Mouse (Mus musculus) limb, embryonic 14.5 days (tissue): ENCODE data around the gene Ttll12. TPM values are rescaled to one million over a fixed set of nuclear protein-coding genes. Genes with fewer than 3 reads are reported as not detected.

ENCODE experiments used
- ATAC-seq: fragments of 200-750 bp; cut with Nextera tagmentation; 2 replicates; pipeline ENCODE4 v1.8.0; 2017; ENCODE audit warnings: low read depth, moderate number of reproducible peaks, moderate TSS enrichment; ENCODE audit not compliant: low FRiP score
- DNase-seq: peaks from one replicate; pipeline ENCODE4 v3.0.0-alpha.2; 2015; ENCODE audit warnings: low spot score
- H3K27ac ChIP-seq: fragments of 300-500 bp; sonication (generic); replicated peaks from 2 replicates; pipeline ENCODE4 v1.5.1; 2014; ENCODE audit warnings: low read depth, mild to moderate bottlenecking, low read length, moderate library complexity, mixed read lengths
- H3K27me3 ChIP-seq: fragments of 300-500 bp; sonication (generic); 2 replicates; pipeline ENCODE4 v1.6.1; 2014; ENCODE audit warnings: low read length, mixed read lengths; ENCODE audit not compliant: control insufficient read depth, insufficient read depth
- H3K36me3 ChIP-seq: fragments of 300-500 bp; sonication (generic); 2 replicates; pipeline ENCODE4 v1.6.1; 2014; ENCODE audit warnings: mild to moderate bottlenecking, low read length, moderate library complexity, mixed read lengths; ENCODE audit not compliant: control insufficient read depth, insufficient read depth
- H3K4me1 ChIP-seq: fragments of 300-500 bp; sonication (generic); 2 replicates; pipeline ENCODE4 v1.6.1; 2014; ENCODE audit warnings: antibody characterized with exemption, low read length, mixed read lengths; ENCODE audit not compliant: control insufficient read depth, insufficient read depth
- H3K4me2 ChIP-seq: fragments of 300-500 bp; sonication (generic); replicated peaks from 2 replicates; pipeline ENCODE4 v1.6.1; 2014; ENCODE audit warnings: low read depth, mild to moderate bottlenecking, low read length, moderate library complexity; ENCODE audit not compliant: severe bottlenecking
- H3K4me3 ChIP-seq: fragments of 300-500 bp; sonication (generic); replicated peaks from 2 replicates; pipeline ENCODE4 v1.5.1; 2014; ENCODE audit warnings: low read length
- H3K9ac ChIP-seq: fragments of 300-500 bp; sonication (generic); 2 replicates; pipeline ENCODE4 v1.6.1; 2014; ENCODE audit warnings: mild to moderate bottlenecking, low read depth, low read length, moderate library complexity; ENCODE audit not compliant: severe bottlenecking
- H3K9me3 ChIP-seq: fragments of 300-500 bp; sonication (generic); 2 replicates; pipeline ENCODE4 v1.6.1; 2016; ENCODE audit warnings: low read length; ENCODE audit not compliant: control insufficient read depth
- POLR2A ChIP-seq: fragments of 200-500 bp; IDR thresholded peaks from 2 replicates; pipeline ENCODE4 v1.8.0; 2012; ENCODE audit warnings: inconsistent platforms, mild to moderate bottlenecking, moderate library complexity, borderline replicate concordance; ENCODE audit not compliant: insufficient read depth, insufficient read length; ENCODE audit errors: extremely low read depth
- WGBS: fragments of 180-500 bp; shearing (Covaris S2); extraction: QIAGEN DNeasy Blood & Tissue Kit; methylation state at CpG from one replicate; pipeline ENCODE4 v1.1.7; 2014; 5-methylcytosine and 5-hydroxymethylcytosine counted together
- polyA plus RNA-seq, 2 experiments: library from polyadenylated mRNA; depleted of rRNA in 1 of 2; stranded (reverse) in 1 of 2; unstranded in 1 of 2; fragments of >200 nt; fragmentation: Nextera tagmentation in 1 of 2; extraction: Ambion mirVana in 1 of 2; gene quantifications; 2 replicates each; pipeline versions ENCODE4 v1.2.1 to v1.2.3; 2012 to 2014

The Ttll12 gene
- polyA plus RNA-seq, 2 experiments = 35.1 to 35.6 TPM

GRCm38 (mm10) chr15:83527747-83528146 is 67.2 kb downstream of the Ttll12 start:
- DNase-seq = no peak
- no peak overlapping the region for H3K4me3 ChIP-seq
- peaks cover 25% of the 10 kb centered on the region for H3K27me3 ChIP-seq
- no peaks in the 10 kb centered on the region for H3K9me3 ChIP-seq
- 55% methylated on average over 2 of the region's 2 CpGs for WGBS
- no peak for ATAC-seq
- no peak for TF ChIP-seq POLR2A
- H3K27ac ChIP-seq = no peak overlapping the region
- no peaks in the 10 kb centered on the region for H3K36me3 ChIP-seq
- H3K4me1 ChIP-seq = peaks cover 4% of the 10 kb centered on the region
- no peak overlapping the region for H3K9ac ChIP-seq
- no peak overlapping the region for H3K4me2 ChIP-seq

- ATAC-seq (peak; percentile 41; the same call in 1 of the 2 replicates), DNase-seq (no peak)
- H3K4me2 ChIP-seq = peak overlapping the region; percentile 91
- peaks cover 25% of the 10 kb centered on the region for H3K27me3 ChIP-seq
- TF ChIP-seq POLR2A = no peak
- no peak overlapping the region for H3K27ac ChIP-seq
- H3K9ac ChIP-seq = peak overlapping the region; percentile 60
- no peaks in the 10 kb centered on the region for H3K36me3 ChIP-seq
- no peaks in the 10 kb centered on the region for H3K9me3 ChIP-seq
- H3K4me1 ChIP-seq = peaks cover 4% of the 10 kb centered on the region
- H3K4me3 ChIP-seq = peak overlapping the region; percentile 47
- WGBS = 1% methylated on average over 22 of the region's 26 CpGs
Observed at GRCm38 (mm10) chr15:83527092-83527437, 67.9 kb downstream of the Ttll12 start.

DNA sequence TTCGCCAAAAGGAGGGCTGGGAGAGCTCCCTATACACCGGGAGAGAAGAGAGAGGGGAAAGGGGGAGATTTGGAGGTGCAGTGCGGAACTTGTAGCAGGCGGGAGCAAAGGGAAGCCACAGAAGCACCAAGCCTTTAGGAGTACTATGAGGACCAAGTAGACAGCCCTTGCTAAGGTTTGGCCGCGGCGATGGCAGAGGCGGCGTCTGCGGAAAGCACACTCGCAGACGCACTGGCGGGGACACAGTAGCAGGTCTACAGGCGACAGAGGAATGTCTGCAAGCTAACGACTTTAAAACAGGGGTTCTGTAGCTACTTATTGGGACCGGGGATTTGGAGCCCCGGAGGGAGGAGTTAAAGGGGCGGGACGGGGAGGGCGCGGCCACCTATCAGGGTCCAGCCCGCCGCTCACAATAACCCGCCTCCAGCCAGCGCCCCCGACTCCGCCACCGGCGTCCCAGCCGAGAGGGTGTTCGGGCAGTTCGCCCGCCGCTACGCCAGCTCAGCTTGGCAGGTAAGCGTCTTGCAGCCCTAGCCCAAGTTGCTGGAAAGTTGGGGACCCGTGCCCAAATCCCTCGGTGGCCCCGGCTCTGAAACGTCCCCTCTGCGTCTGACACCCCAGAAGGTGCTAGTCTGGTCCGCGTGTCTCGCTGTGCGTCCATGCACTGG is 68.4 kb downstream of the Ttll12 start, which contains the start of gene Bik:
TSS of gene Bik (plus strand) at position 439 of the 668 bp plus-strand sequence.
- Histone ChIP-seq H3K27me3 (peaks cover 25% of the 10 kb centered on the region), H3K27ac (no peak within 1 kb of the TSS), H3K9ac (peak within 1 kb of the TSS; percentile 60), H3K36me3 (no peaks in the 10 kb centered on the region), H3K9me3 (no peaks in the 10 kb centered on the region), H3K4me1 (peaks cover 4% of the 10 kb centered on the region), H3K4me2 (peak within 1 kb of the TSS; percentile 91), H3K4me3 (peak within 1 kb of the TSS; percentile 47)
- under 1% methylated on average over 44 of the region's 45 CpGs for whole genome bisulfite sequencing
- TF ChIP-seq POLR2A = no peak
- ATAC-seq (peak; percentile 76), DNase-seq (peak; percentile 52)

Other genes with a start within 250 kb of the Ttll12 start
- 51.4 and 66.6 TPM in 2 replicates for gene Arfgap3, start 244.9 kb downstream of the Ttll12 start, polyA plus RNA-seq (2012; rRNA removed)
- gene Arfgap3, start 244.9 kb downstream of the Ttll12 start, polyA plus RNA-seq (2014; fragmentation: Nextera tagmentation; extraction: Ambion mirVana) = 51.7 and 54.8 TPM in 2 replicates
- gene Pacsin2, start 130.6 kb downstream of the Ttll12 start, polyA plus RNA-seq (2012; rRNA removed) = 51.7 and 58.4 TPM in 2 replicates
- 41.6 and 43.3 TPM in 2 replicates for gene Pacsin2, start 130.6 kb downstream of the Ttll12 start, polyA plus RNA-seq (2014; fragmentation: Nextera tagmentation; extraction: Ambion mirVana)
- 13.0 and 14.1 TPM in 2 replicates for gene Ttll1, start 84.3 kb downstream of the Ttll12 start, polyA plus RNA-seq (2012; rRNA removed)
- gene Ttll1, start 84.3 kb downstream of the Ttll12 start, polyA plus RNA-seq (2014; fragmentation: Nextera tagmentation; extraction: Ambion mirVana) = 9.0 and 10.1 TPM in 2 replicates
- 4.2 and 5.7 TPM in 2 replicates for gene Bik, start 68.3 kb downstream of the Ttll12 start, polyA plus RNA-seq (2012; rRNA removed)
- 5.0 and 5.4 TPM in 2 replicates for gene Bik, start 68.3 kb downstream of the Ttll12 start, polyA plus RNA-seq (2014; fragmentation: Nextera tagmentation; extraction: Ambion mirVana)
- 29.4 and 41.6 TPM in 2 replicates for gene Tspo, start 31.6 kb downstream of the Ttll12 start, polyA plus RNA-seq (2012; rRNA removed)
- gene Tspo, start 31.6 kb downstream of the Ttll12 start, polyA plus RNA-seq (2014; fragmentation: Nextera tagmentation; extraction: Ambion mirVana) = 54.4 and 57.7 TPM in 2 replicates
- gene Mcat, start 31.4 kb downstream of the Ttll12 start, polyA plus RNA-seq (2012; rRNA removed) = 32.9 and 41.2 TPM in 2 replicates
- gene Mcat, start 31.4 kb downstream of the Ttll12 start, polyA plus RNA-seq (2014; fragmentation: Nextera tagmentation; extraction: Ambion mirVana) = 42.7 and 43.2 TPM in 2 replicates
- gene Scube1, start 129.9 kb upstream of the Ttll12 start, polyA plus RNA-seq (2012; rRNA removed) = 31.2 and 40.8 TPM in 2 replicates
- 13.9 and 15.9 TPM in 2 replicates for gene Scube1, start 129.9 kb upstream of the Ttll12 start, polyA plus RNA-seq (2014; fragmentation: Nextera tagmentation; extraction: Ambion mirVana)
- gene Mpped1, start 184.3 kb upstream of the Ttll12 start, polyA plus RNA-seq (2012; rRNA removed) = 8.6 and 11.8 TPM in 2 replicates
- gene Mpped1, start 184.3 kb upstream of the Ttll12 start, polyA plus RNA-seq (2014; fragmentation: Nextera tagmentation; extraction: Ambion mirVana) = 9.2 and 9.7 TPM in 2 replicates